Mouse (Mus musculus): ENCODE results near the gene Pde4d.

Pde4d gene

GRCm38 (mm10) chr13:109902855-109903763 lies 1453.4 kb downstream of the Pde4d start:
- TF ChIP-seq GATA4 (IDR thresholded peaks at IDR 0.05; ENCODE audit: insufficient replicate concordance, low read length), result no peak

GRCm38 (mm10) chr13:109903764-109904510 lies 1454.2 kb downstream of the Pde4d start:
- no peak for TF ChIP-seq GATA4 (IDR thresholded peaks at IDR 0.05; ENCODE audit: insufficient replicate concordance, low read length)

GRCm38 (mm10) chr13:109906342-109906888 lies 1456.7 kb downstream of the Pde4d start:
- no peak for TF ChIP-seq GATA4 (IDR thresholded peaks at IDR 0.05; ENCODE audit: insufficient replicate concordance, low read length)

GRCm38 (mm10) chr13:109907634-109908033 lies 1457.9 kb downstream of the Pde4d start:
- peak; percentile 47; the same call in 1 of the 2 replicates for TF ChIP-seq GATA4 (IDR thresholded peaks at IDR 0.05; ENCODE audit: insufficient replicate concordance, low read length)

GRCm38 (mm10) chr13:109908386-109908785 lies 1458.6 kb downstream of the Pde4d start:
- no peak for TF ChIP-seq GATA4 (IDR thresholded peaks at IDR 0.05; ENCODE audit: insufficient replicate concordance, low read length)

- TF ChIP-seq GATA4 (IDR thresholded peaks at IDR 0.05; ENCODE audit: insufficient replicate concordance, low read length), result no peak
Measured at GRCm38 (mm10) chr13:109909111-109909510, 1459.4 kb downstream of the Pde4d start.

GRCm38 (mm10) chr13:109910915-109911314 lies 1461.2 kb downstream of the Pde4d start:
- no peak for TF ChIP-seq GATA4 (IDR thresholded peaks at IDR 0.05; ENCODE audit: insufficient replicate concordance, low read length)

- TF ChIP-seq GATA4 (IDR thresholded peaks at IDR 0.05; ENCODE audit: insufficient replicate concordance, low read length), result no peak
Measured at GRCm38 (mm10) chr13:109912635-109913034, 1462.9 kb downstream of the Pde4d start.

GRCm38 (mm10) chr13:109914246-109914645 lies 1464.5 kb downstream of the Pde4d start:
- no peak for TF ChIP-seq GATA4 (IDR thresholded peaks at IDR 0.05; ENCODE audit: insufficient replicate concordance, low read length)

- TF ChIP-seq GATA4 (IDR thresholded peaks at IDR 0.05; ENCODE audit: insufficient replicate concordance, low read length), result no peak
Measured at GRCm38 (mm10) chr13:109914846-109915245, 1465.1 kb downstream of the Pde4d start.

- no peak for TF ChIP-seq GATA4 (IDR thresholded peaks at IDR 0.05; ENCODE audit: insufficient replicate concordance, low read length)
Measured at GRCm38 (mm10) chr13:109915501-109915900, 1465.8 kb downstream of the Pde4d start.

GRCm38 (mm10) chr13:109915964-109916363 lies 1466.2 kb downstream of the Pde4d start:
- no peak for TF ChIP-seq GATA4 (IDR thresholded peaks at IDR 0.05; ENCODE audit: insufficient replicate concordance, low read length)

- no peak for TF ChIP-seq GATA4 (IDR thresholded peaks at IDR 0.05; ENCODE audit: insufficient replicate concordance, low read length)
Measured at GRCm38 (mm10) chr13:109917551-109917950, 1467.8 kb downstream of the Pde4d start.

- TF ChIP-seq GATA4 (IDR thresholded peaks at IDR 0.05; ENCODE audit: insufficient replicate concordance, low read length), result no peak
Measured at GRCm38 (mm10) chr13:109918631-109919030, 1468.9 kb downstream of the Pde4d start.

GRCm38 (mm10) chr13:109920256-109920655 lies 1470.5 kb downstream of the Pde4d start:
- no peak for TF ChIP-seq GATA4 (IDR thresholded peaks at IDR 0.05; ENCODE audit: insufficient replicate concordance, low read length)
